Mouse (Mus musculus) intestine, embryonic 16.5 days (tissue): ENCODE data around the gene Gm10181. TPM values are rescaled to one million over a fixed set of nuclear protein-coding genes. Genes with fewer than 3 reads are reported as not detected.
A peak's percentile ranks its signal among the peaks of the same experiment; 100 is the strongest.

Experiments
- ATAC-seq: fragments of 200-750 bp; cut with Nextera tagmentation; 2 replicates; pipeline ENCODE4 v1.8.0; 2017; ENCODE audit warnings: moderate TSS enrichment, moderate library complexity
- H3K27ac ChIP-seq: fragments of 300-500 bp; sonication (generic); 2 replicates; pipeline ENCODE4 v1.5.1; 2014; ENCODE audit warnings: mild to moderate bottlenecking, low read length
- H3K27me3 ChIP-seq: fragments of 300-500 bp; sonication (generic); replicated peaks from 2 replicates; pipeline ENCODE4 v1.6.1; 2014; ENCODE audit warnings: low read length, control low read depth, mixed read lengths; ENCODE audit not compliant: control insufficient read depth, insufficient read depth
- H3K36me3 ChIP-seq: fragments of 300-500 bp; sonication (generic); 2 replicates; pipeline ENCODE4 v1.6.1; 2014; ENCODE audit warnings: low read length, control low read depth; ENCODE audit not compliant: control insufficient read depth, insufficient read depth
- H3K4me1 ChIP-seq: fragments of 300-500 bp; sonication (generic); 2 replicates; pipeline ENCODE4 v1.6.1; 2014; ENCODE audit warnings: low read length, control low read depth, mixed read lengths; ENCODE audit not compliant: control insufficient read depth, insufficient read depth
- H3K4me2 ChIP-seq: fragments of 300-500 bp; sonication (generic); 2 replicates; pipeline ENCODE4 v1.6.1; 2014; ENCODE audit warnings: low read depth, low read length, control low read depth
- H3K4me3 ChIP-seq: fragments of 300-500 bp; sonication (generic); 2 replicates; pipeline ENCODE4 v1.5.1; 2014; ENCODE audit warnings: mild to moderate bottlenecking, low read length
- H3K9ac ChIP-seq: fragments of 300-500 bp; sonication (generic); 2 replicates; pipeline ENCODE4 v1.6.1; 2014; ENCODE audit warnings: low read depth, low read length
- H3K9me3 ChIP-seq: fragments of 300-500 bp; sonication (generic); 2 replicates; pipeline ENCODE4 v1.6.1; 2016; ENCODE audit warnings: low read length, control low read depth; ENCODE audit not compliant: control insufficient read depth
- WGBS: fragments of 180-500 bp; shearing (Covaris S2); extraction: QIAGEN DNeasy Blood & Tissue Kit; methylation state at CpG from one replicate; pipeline ENCODE4 v1.1.7; 2014; 5-methylcytosine and 5-hydroxymethylcytosine counted together
- polyA plus RNA-seq: library from polyadenylated mRNA; unstranded; fragments of >200 nt; fragmentation: Nextera tagmentation; extraction: Ambion mirVana; gene quantifications from 2 replicates; pipeline ENCODE4 v1.2.1, GENCODE M21; 2015

The Gm10181 gene
- polyA plus RNA-seq: not detected in 2 replicates

DNA sequence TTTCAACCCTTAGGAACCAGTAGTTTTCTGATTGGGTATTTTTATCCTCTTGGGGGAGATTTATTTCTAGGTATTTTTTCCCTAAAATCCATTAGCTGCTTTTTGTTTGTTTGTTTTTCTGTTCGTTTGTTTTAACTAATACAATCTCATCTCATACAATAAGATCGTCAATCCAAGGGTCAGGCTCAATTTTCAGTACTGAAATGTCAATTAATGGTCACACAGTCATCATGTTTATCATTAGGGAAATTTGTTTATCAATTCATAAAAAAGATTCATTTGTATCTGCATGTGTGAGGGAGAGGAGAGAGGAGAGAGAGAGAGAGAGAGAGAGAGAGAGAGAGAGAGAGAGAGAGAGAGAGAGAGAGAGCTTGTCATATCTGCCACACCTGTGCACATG lies at the start of gene Gm10181:
Gene Gm10181 (plus strand): TSS at position 301 of the 400 bp plus-strand sequence.
- Histone ChIP-seq H3K4me1 (no peaks in the 10 kb centered on the region), H3K4me3 (no peak within 1 kb of the TSS), H3K36me3 (no peaks in the 10 kb centered on the region), H3K27ac (no peak within 1 kb of the TSS), H3K9me3 (no peaks in the 10 kb centered on the region), H3K27me3 (no peaks in the 10 kb centered on the region), H3K4me2 (no peak within 1 kb of the TSS), H3K9ac (no peak within 1 kb of the TSS)
- ATAC-seq: no peak
- 68% methylated on average over 2 of the region's 2 CpGs for WGBS

DNA sequence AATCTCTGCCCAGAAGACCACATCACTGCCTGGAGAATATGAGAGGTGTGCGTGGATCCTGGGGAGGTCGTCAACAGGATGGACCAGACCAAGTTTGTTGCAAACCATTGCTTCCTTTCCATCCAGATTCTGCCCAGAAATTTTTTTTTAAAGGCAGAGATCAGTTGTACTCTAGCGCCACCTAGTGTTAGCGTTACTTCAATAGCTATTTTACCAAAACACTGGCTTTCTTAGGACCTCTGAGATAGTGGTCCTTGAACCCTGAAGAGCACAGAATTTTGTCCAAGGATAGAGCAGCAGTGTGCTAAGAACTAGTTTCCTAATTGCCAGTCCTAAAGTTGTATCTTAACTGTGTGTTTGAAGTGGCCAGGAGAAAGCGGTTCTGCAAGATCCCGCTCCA lies 47.6 kb upstream of the Gm10181 start:
- H3K9me3 ChIP-seq: no peaks in the 10 kb centered on the region
- no peaks in the 10 kb centered on the region for H3K4me1 ChIP-seq
- H3K27me3 ChIP-seq: no peaks in the 10 kb centered on the region
- ATAC-seq: peak; percentile 60; the same call in 1 of the 2 replicates
- H3K4me3 ChIP-seq: no peak overlapping the region
- no peaks in the 10 kb centered on the region for H3K36me3 ChIP-seq
- no peak overlapping the region for H3K9ac ChIP-seq
- no peak overlapping the region for H3K27ac ChIP-seq
- WGBS: 26% methylated on average over 6 of the region's 6 CpGs
- H3K4me2 ChIP-seq: no peak overlapping the region

DNA sequence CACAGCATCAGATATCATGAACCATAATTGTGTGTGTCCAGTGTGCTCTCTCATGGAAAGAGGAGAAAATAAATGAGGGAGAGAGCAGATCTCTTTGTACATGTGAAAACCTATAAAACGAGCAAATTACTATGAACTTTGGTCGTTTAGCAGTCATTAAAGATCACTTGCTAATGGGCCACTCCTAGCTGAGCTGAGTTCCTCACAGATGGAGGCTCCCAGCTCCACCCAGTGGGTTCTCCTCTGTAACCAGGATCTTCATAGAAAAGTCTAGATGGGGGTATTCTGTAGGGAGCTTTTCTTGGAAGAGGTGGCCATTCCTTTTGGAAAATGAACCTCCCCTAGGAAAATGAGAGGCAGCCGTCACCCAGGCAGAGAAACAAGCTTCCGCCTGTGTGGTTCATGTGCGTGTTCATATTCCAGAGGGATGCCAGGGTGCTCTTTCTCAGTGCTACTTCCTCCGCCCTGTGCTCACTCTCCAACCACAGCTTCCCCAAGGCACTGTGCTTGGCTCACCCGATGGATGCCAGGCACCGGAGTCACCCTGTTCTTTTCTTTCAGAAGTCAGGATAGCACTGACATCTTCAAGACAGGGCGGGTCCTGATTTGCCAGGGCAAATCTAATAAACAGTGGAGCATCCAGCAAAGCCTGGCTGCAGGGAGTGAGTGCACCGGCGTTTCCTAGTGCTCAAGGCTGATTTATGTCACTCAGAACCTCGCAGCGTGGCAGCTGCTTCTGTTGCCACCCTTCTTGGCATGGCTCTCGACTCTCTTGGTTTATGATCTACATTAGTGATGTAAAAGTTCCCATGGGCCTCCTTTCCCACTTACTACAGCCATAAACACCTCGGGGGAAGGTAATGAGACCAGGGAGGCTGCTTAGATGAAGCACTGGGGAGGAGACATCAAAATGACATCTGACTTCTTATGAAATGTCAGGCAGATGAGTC lies 46.8 kb upstream of the Gm10181 start:
- 55% methylated on average over 15 of the region's 15 CpGs for WGBS

DNA sequence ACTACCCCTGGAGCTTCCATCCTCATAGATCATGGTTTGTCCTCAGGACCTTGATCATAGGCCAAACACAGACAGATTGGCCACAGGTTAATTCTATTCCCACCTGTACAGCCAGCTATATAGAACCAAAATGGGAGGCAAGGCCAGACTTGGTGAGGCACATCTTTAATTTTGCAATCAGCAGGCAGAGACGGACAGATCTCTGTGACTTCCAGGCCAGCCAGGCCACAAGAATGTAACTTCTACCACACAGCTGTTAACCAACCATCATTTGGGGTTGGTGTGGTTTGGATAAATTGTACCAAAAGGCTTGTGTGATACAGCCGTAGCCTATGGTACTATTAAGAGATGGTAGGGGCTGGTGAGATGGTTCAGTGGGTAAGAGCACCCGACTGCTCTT lies 44.9 kb upstream of the Gm10181 start:
- no peak for ATAC-seq
- Histone ChIP-seq H3K27me3 (no peaks in the 10 kb centered on the region), H3K36me3 (no peaks in the 10 kb centered on the region), H3K9me3 (no peaks in the 10 kb centered on the region), H3K27ac (no peak overlapping the region), H3K4me1 (no peaks in the 10 kb centered on the region), H3K4me3 (no peak overlapping the region), H3K4me2 (no peak overlapping the region), H3K9ac (no peak overlapping the region)
- WGBS: 87% methylated on average over 3 of the region's 3 CpGs

More for the DNA sequence above, 46.8 kb upstream of the Gm10181 start:
- Histone ChIP-seq H3K4me3 (no peak overlapping the region), H3K27ac (no peak overlapping the region), H3K27me3 (no peaks in the 10 kb centered on the region), H3K9me3 (no peaks in the 10 kb centered on the region), H3K4me2 (no peak overlapping the region), H3K36me3 (no peaks in the 10 kb centered on the region), H3K4me1 (no peaks in the 10 kb centered on the region), H3K9ac (no peak overlapping the region)
- peak; percentile 73 for ATAC-seq

DNA sequence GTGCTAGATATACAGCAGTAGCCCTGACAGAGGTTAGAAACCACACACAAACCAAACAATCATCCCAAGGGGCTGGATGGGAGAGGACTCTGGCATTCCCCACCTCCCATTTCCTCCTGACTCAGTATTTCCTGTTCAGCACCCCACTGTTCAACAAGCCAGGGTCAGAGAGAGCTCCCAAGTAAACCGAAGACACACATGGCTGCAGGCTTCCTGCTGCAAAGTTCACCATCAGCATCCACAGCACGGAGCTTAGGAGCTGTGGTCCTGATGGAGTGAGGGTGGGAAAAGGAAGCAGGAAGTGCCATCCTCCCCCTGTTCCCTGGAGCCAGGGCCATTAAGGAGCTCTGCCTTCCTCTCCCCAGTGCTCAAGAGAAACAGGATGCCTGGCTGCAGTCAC lies 40.9 kb upstream of the Gm10181 start:
- Histone ChIP-seq H3K4me3 (no peak overlapping the region), H3K4me2 (0 out of 2 replicates have a peak overlapping the region, but pooled peaks have one; percentile 1), H3K36me3 (no peaks in the 10 kb centered on the region), H3K9ac (no peak overlapping the region), H3K9me3 (no peaks in the 10 kb centered on the region), H3K4me1 (no peaks in the 10 kb centered on the region), H3K27ac (no peak overlapping the region), H3K27me3 (no peaks in the 10 kb centered on the region)
- no peak for ATAC-seq
- WGBS: 33% methylated on average over 2 of the region's 2 CpGs

DNA sequence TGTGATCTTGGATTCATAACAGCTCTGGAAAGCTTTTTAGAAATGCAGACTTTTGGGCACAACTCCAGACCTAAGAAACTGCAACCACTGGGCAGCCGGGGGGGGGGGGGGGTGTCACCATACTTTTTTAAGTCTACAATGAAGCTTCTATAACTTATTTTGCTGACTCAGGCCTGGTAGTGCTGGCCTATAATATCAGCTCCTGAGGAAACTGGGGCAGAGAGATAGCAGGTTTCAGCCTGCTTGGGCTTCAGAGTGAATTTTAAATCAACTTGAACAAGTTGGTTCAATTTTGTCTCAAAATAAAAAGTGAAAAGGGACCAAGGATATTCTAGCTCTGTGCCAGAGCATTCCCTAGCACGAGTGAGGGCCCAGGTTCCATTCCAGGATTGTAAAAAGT lies 40.3 kb upstream of the Gm10181 start:
- Histone ChIP-seq H3K9ac (no peak overlapping the region), H3K27ac (no peak overlapping the region), H3K4me1 (no peaks in the 10 kb centered on the region), H3K4me2 (no peak overlapping the region), H3K27me3 (no peaks in the 10 kb centered on the region), H3K9me3 (no peaks in the 10 kb centered on the region), H3K36me3 (no peaks in the 10 kb centered on the region), H3K4me3 (no peak overlapping the region)
- no peak for ATAC-seq
- WGBS: 66% methylated on average over 2 of the region's 2 CpGs

DNA sequence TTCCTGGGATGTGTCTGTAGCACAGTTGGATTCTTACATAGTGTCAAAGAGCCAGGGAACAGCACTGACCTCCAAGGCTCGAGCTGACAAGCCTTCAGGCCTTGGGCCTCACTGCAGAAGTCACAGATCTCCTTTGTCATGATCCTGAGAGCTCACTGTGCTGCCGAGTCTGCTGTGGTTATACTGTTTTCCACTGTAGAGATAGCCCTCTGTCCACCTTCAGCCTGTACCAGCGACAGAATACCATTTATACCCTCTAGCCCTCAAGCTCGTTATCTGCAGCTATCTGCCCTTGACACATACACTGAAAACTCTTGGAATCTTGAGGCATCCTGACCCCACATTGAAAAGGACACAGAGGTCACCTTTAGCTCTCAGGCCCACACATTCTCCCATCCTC lies 37.3 kb upstream of the Gm10181 start:
- WGBS: 63% methylated on average over 4 of the region's 4 CpGs
- Histone ChIP-seq H3K36me3 (no peaks in the 10 kb centered on the region), H3K4me1 (no peaks in the 10 kb centered on the region), H3K9ac (no peak overlapping the region), H3K27ac (no peak overlapping the region), H3K27me3 (no peaks in the 10 kb centered on the region), H3K4me3 (no peak overlapping the region), H3K4me2 (no peak overlapping the region), H3K9me3 (no peaks in the 10 kb centered on the region)
- no peak for ATAC-seq

DNA sequence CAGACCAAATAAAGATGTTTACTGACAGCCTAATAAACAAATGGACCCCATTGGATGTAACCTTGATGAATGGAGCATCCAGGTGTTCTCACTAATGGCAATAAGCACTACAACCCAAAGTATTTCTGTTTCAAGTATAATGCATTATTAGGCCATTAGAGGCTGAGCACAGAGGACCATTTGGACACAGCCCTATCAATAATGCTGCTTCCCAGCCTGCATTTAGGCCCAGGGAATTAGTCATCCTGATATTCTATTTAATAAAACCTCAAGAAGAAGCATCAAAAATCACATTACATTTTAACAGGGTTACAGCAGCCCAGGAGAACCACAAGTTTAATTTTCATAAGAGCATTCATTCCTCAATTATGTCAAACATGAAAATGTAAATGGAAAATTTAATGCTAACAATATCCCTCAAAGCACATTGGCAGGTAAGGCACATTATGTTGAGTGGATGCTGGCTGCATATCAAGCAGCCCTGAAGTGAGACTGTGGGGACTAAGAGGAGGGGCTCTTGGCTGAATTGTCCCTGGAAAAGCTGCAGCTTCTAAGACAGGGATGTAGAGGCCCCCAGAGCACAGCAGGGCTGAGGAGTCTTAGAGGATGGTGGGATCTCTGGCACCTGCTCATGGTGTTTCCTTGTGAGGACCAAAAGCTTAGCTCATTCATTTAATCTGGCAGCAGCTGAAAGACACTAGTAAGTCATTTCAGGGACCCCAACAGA lies 33.4 kb upstream of the Gm10181 start:
- H3K27ac ChIP-seq: no peak overlapping the region
- no peaks in the 10 kb centered on the region for H3K9me3 ChIP-seq
- H3K4me3 ChIP-seq: no peak overlapping the region
- no peak overlapping the region for H3K4me2 ChIP-seq
- ATAC-seq: no peak
- H3K36me3 ChIP-seq: no peaks in the 10 kb centered on the region
- H3K9ac ChIP-seq: no peak overlapping the region
- no peaks in the 10 kb centered on the region for H3K27me3 ChIP-seq
- no peaks in the 10 kb centered on the region for H3K4me1 ChIP-seq

DNA sequence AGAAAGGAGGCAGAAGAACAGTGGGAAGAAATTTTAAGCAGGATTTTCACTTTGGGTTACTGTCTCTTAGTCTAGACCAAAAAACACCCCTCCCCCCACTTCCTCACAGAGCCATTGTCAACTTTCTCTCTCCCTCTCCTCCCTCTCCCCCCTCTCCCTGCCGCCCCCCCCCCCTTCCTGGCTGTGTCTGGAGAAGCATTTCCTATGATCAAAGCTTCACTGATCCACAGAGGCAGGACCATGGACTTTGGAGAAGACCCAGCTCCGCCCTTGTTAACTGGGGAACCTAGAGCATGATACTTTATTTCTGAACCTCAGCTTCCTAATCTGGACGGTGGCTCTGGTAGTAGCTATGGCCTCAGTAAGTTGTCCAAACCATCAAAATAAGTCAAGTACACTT lies 30.5 kb upstream of the Gm10181 start:
- H3K4me1 ChIP-seq: no peaks in the 10 kb centered on the region
- 58% methylated on average over 2 of the region's 3 CpGs for WGBS
- no peak overlapping the region for H3K27ac ChIP-seq
- H3K36me3 ChIP-seq: no peaks in the 10 kb centered on the region
- H3K9ac ChIP-seq: no peak overlapping the region
- no peaks in the 10 kb centered on the region for H3K9me3 ChIP-seq
- no peaks in the 10 kb centered on the region for H3K27me3 ChIP-seq
- H3K4me3 ChIP-seq: no peak overlapping the region
- H3K4me2 ChIP-seq: no peak overlapping the region
- no peak for ATAC-seq
